ENCODE assay signal across 23 mouse cellular contexts in genomic region chr10:122641263-122641795, GRCm38 (mm10). TPM values are rescaled to one million over a fixed set of nuclear protein-coding genes. Genes with fewer than 3 reads are reported as not detected.
A peak's percentile ranks its signal among the peaks of the same experiment; 100 is the strongest.
DNase-seq lines count a peak whose midpoint lies in the region; ATAC-seq and TF ChIP-seq lines count a peak whose summit lies in the region.
"Had no signal": no experiment of that assay in that cellular context is flagged by ENCODE, and none has a peak within 500 bp of the region (broad histone marks: within the 10 kb centered on the region; RNA-seq: fewer than 3 reads in every experiment).

No protein-coding gene starts in this region.

- DNase-seq in MEL (ENCODE audit: low read depth, low spot score), result peak; percentile 23
- no peak for DNase-seq in layer of hippocampus, adult 11-12 months (ENCODE audit: low spot score)
- DNase-seq in spleen, postnatal 14 days (ENCODE audit: low spot score in 2 of 2), result no peak
- DNase-seq: adrenal gland, adult 2 months; adrenal gland, postnatal 14 days; cerebellum, adult 11-12 months; cerebellum, adult 8-10 months; cerebellum, postnatal 10 days; forebrain, postnatal 0 days; gastrocnemius, adult 2 months; gastrocnemius, postnatal 25 days; heart, adult 2 months; heart, postnatal 14 days; heart, postnatal 4 days had no signal

- H3K9me3 ChIP-seq in MEL (replicated peaks; ENCODE audit: insufficient read depth, low read length), result no peaks in the 10 kb centered on the region
- H3K9me3 ChIP-seq in hindbrain, embryonic 13.5 days, result no peaks in the 10 kb centered on the region
- H3K9me3 ChIP-seq: embryonic facial prominence, embryonic 12.5 days; embryonic facial prominence, embryonic 15.5 days; heart, embryonic 10.5 days; heart, embryonic 13.5 days; hindbrain, embryonic 15.5 days had no signal

- TF ChIP-seq RAD21 in MEL (IDR thresholded peaks at IDR 0.05; ENCODE audit: low read depth, low read length), result no peak

- no peaks in the 10 kb centered on the region for H3K36me3 ChIP-seq in MEL (ENCODE audit: control insufficient read depth in 1 of 2, insufficient read depth in 2 of 2, low read length in 2 of 2)
- no peaks in the 10 kb centered on the region for H3K36me3 ChIP-seq in hindbrain, embryonic 13.5 days
- H3K36me3 ChIP-seq: embryonic facial prominence, embryonic 12.5 days; embryonic facial prominence, embryonic 15.5 days; heart, embryonic 10.5 days; heart, embryonic 13.5 days; hindbrain, embryonic 15.5 days had no signal

- H3K4me1 ChIP-seq in MEL (ENCODE audit: control insufficient read depth in 1 of 2, insufficient read depth in 2 of 2, low read length in 2 of 2), result no peaks in the 10 kb centered on the region
- H3K4me1 ChIP-seq in hindbrain, embryonic 13.5 days (replicated peaks), result no peaks in the 10 kb centered on the region
- H3K4me1 ChIP-seq: embryonic facial prominence, embryonic 12.5 days; embryonic facial prominence, embryonic 15.5 days; heart, embryonic 10.5 days; heart, embryonic 13.5 days; hindbrain, embryonic 15.5 days had no signal

- peak; percentile 64 for ATAC-seq in common myeloid progenitor, adult 5-6 weeks (replicated peaks; ENCODE audit: low read depth, poor library complexity, severe bottlenecking)
- peak; percentile 68 for ATAC-seq in megakaryocyte, adult 5-6 weeks (ENCODE audit: poor library complexity, severe bottlenecking)
- no peak for ATAC-seq in hindbrain, embryonic 13.5 days (ENCODE audit: low FRiP score)
- ATAC-seq: forebrain, embryonic 14.5 days; forebrain, postnatal 0 days had no signal

- WGBS in hindbrain, embryonic 13.5 days, result 90% methylated on average over 8 of the region's 8 CpGs

- no peaks in the 10 kb centered on the region for H3K79me2 ChIP-seq in MEL (ENCODE audit: control insufficient read depth, insufficient read depth, low read length, poor library complexity)

- no peak overlapping the region for H3K4me2 ChIP-seq in hindbrain, embryonic 13.5 days
- H3K4me2 ChIP-seq: embryonic facial prominence, embryonic 12.5 days; embryonic facial prominence, embryonic 15.5 days; heart, embryonic 13.5 days; hindbrain, embryonic 15.5 days had no signal

- no peak overlapping the region for H3K9ac ChIP-seq in MEL (ENCODE audit: control insufficient read depth, low read depth, low read length, poor library complexity, severe bottlenecking)
- H3K9ac ChIP-seq in hindbrain, embryonic 13.5 days, result no peak overlapping the region
- H3K9ac ChIP-seq: embryonic facial prominence, embryonic 12.5 days; embryonic facial prominence, embryonic 15.5 days; forebrain, postnatal 0 days; heart, embryonic 13.5 days; hindbrain, embryonic 15.5 days had no signal

- no peaks in the 10 kb centered on the region for H3K27me3 ChIP-seq in MEL (ENCODE audit: control insufficient read depth in 1 of 2, insufficient read depth in 2 of 2, low read length in 2 of 2)
- H3K27me3 ChIP-seq in hindbrain, embryonic 13.5 days, result no peaks in the 10 kb centered on the region
- H3K27me3 ChIP-seq: embryonic facial prominence, embryonic 12.5 days; embryonic facial prominence, embryonic 15.5 days; heart, embryonic 13.5 days; hindbrain, embryonic 15.5 days had no signal

- TF ChIP-seq POLR2A in MEL (IDR thresholded peaks at IDR 0.05; ENCODE audit: control insufficient read depth in 1 of 2, insufficient read depth in 1 of 2, low read depth in 1 of 2, low read length in 2 of 2, poor library complexity in 1 of 2), result no peak

- TF ChIP-seq EP300 in MEL (IDR thresholded peaks at IDR 0.05; ENCODE audit: low read depth in 1 of 2, low read length in 2 of 2), result peak; percentile 30 to 50; a peak in 2 of 4 replicates

- no peak overlapping the region for H3K27ac ChIP-seq in MEL (ENCODE audit: control insufficient read depth, low read depth, low read length)
- no peak overlapping the region for H3K27ac ChIP-seq in hindbrain, embryonic 13.5 days
- H3K27ac ChIP-seq: embryonic facial prominence, embryonic 12.5 days; embryonic facial prominence, embryonic 15.5 days; gastrocnemius, adult 2 months; heart, adult 2 months; heart, embryonic 10.5 days; heart, embryonic 13.5 days; hindbrain, embryonic 15.5 days had no signal

- TF ChIP-seq CTCF in MEL (IDR thresholded peaks at IDR 0.05 in 2 of 3, conservative IDR thresholded peaks at IDR 0.05 in 1 of 3; ENCODE audit: control insufficient read depth in 1 of 3, insufficient read depth in 1 of 3, low read depth in 2 of 3, low read length in 3 of 3, poor library complexity in 1 of 3, severe bottlenecking in 1 of 3), result no peak

- no peak overlapping the region for H3K4me3 ChIP-seq in MEL (ENCODE audit: control insufficient read depth in 1 of 2, insufficient read depth in 1 of 2, low read depth in 2 of 2, low read length in 2 of 2)
- no peak overlapping the region for H3K4me3 ChIP-seq in hindbrain, embryonic 13.5 days
- H3K4me3 ChIP-seq: embryonic facial prominence, embryonic 12.5 days; embryonic facial prominence, embryonic 15.5 days; gastrocnemius, adult 2 months; heart, adult 2 months; heart, embryonic 10.5 days; heart, embryonic 13.5 days; hindbrain, embryonic 15.5 days had no signal

TF ChIP-seq in MEL, 35 proteins besides CTCF, POLR2A, EP300 and RAD21:
- peak; percentile 32; the same call in 1 of the 2 replicates for TF ChIP-seq USF1 (IDR thresholded peaks at IDR 0.05; ENCODE audit: low read depth, low read length)
- 0 out of 2 replicates have a peak, but pooled peaks have one; percentile 41 for TF ChIP-seq MEF2A (IDR thresholded peaks at IDR 0.05; ENCODE audit: extremely low read depth, insufficient replicate concordance, low read depth, low read length, poor library complexity, severe bottlenecking)
- no peak for TF ChIP-seq MAZ (IDR thresholded peaks at IDR 0.05; ENCODE audit: low read depth, low read length)
- no peak for TF ChIP-seq CHD2 (IDR thresholded peaks at IDR 0.05; ENCODE audit: low read length)
- TF ChIP-seq ETS1 (IDR thresholded peaks at IDR 0.05; ENCODE audit: low read depth, low read length), result 0 out of 2 replicates have a peak, but pooled peaks have one; percentile 21

RNA-seq across cellular contexts. Expression of gene Ppm1h, which starts 37.2 kb away (rescaled TPM):
- 6.9 and 12.5 TPM in 2 replicates for total RNA-seq in MEL (2012; rRNA removed)
- 10 to 100 TPM in 1 of 2 experiments, not detected in 1; 14.9 TPM for polyA plus RNA-seq in MEL (2012; ENCODE audit: insufficient read depth in 1 of 2, insufficient read length in 2 of 2, low read depth in 1 of 2, low replicate concordance in 2 of 2, missing spikeins in 1 of 2)
- 8.6 and 10.9 TPM in 2 replicates for total RNA-seq in common myeloid progenitor, adult 5-6 weeks (2017)
- 31.8 and 46.5 TPM in 2 replicates for total RNA-seq in megakaryocyte, adult 5-6 weeks (2015)
- 27.9 and 36.6 TPM in 2 replicates for total RNA-seq in megakaryocyte, adult 5-6 weeks (2017)
- 20.3 and 20.6 TPM in 2 replicates for polyA plus RNA-seq in hindbrain, embryonic 13.5 days (2015; fragmentation: Nextera tagmentation; extraction: Ambion mirVana)
